Mouse (Mus musculus) forebrain, embryonic 10.5 days (tissue): ENCODE measurements around the gene Stard13. TPM values are rescaled to one million over a fixed set of nuclear protein-coding genes. Genes with fewer than 3 reads are reported as not detected.

Experiments used
- DNase-seq: peaks from one replicate; pipeline ENCODE4 v3.0.0-alpha.2; 2017; ENCODE audit warnings: low spot score; ENCODE audit errors: extremely low spot score
- H3K27ac ChIP-seq: fragments of 300-500 bp; sonication (generic); 2 replicates; pipeline ENCODE4 v1.5.1; 2016; ENCODE audit warnings: mild to moderate bottlenecking
- H3K27me3 ChIP-seq: fragments of 300-500 bp; sonication (generic); 2 replicates; pipeline ENCODE4 v1.6.1; 2016; ENCODE audit warnings: mild to moderate bottlenecking; ENCODE audit not compliant: poor library complexity, severe bottlenecking
- H3K36me3 ChIP-seq: fragments of 300-500 bp; sonication (generic); replicated peaks from 2 replicates; pipeline ENCODE4 v1.6.1; 2016; ENCODE audit warnings: mild to moderate bottlenecking, moderate library complexity
- H3K4me1 ChIP-seq: fragments of 300-500 bp; sonication (generic); 2 replicates; pipeline ENCODE4 v1.6.1; 2016
- H3K4me3 ChIP-seq: fragments of 300-500 bp; sonication (generic); 2 replicates; pipeline ENCODE4 v1.5.1; 2016; ENCODE audit warnings: mild to moderate bottlenecking, moderate library complexity
- H3K9me3 ChIP-seq: fragments of 300-500 bp; sonication (generic); 2 replicates; pipeline ENCODE4 v1.6.1; 2016; ENCODE audit warnings: mild to moderate bottlenecking, moderate library complexity
- WGBS: fragments of 180-500 bp; shearing (Covaris S2); methylation state at CpG from one replicate; pipeline ENCODE4 v1.1.7; 2016; 5-methylcytosine and 5-hydroxymethylcytosine counted together
- polyA plus RNA-seq: library from polyadenylated mRNA; unstranded; fragments of >200 nt; fragmentation: Nextera tagmentation; extraction: Ambion mirVana; gene quantifications from 2 replicates; pipeline ENCODE4 v1.2.1, GENCODE M21; 2016

The Stard13 gene
- polyA plus RNA-seq, 1 experiment from 2014 or later, result 3.7 TPM

DNA sequence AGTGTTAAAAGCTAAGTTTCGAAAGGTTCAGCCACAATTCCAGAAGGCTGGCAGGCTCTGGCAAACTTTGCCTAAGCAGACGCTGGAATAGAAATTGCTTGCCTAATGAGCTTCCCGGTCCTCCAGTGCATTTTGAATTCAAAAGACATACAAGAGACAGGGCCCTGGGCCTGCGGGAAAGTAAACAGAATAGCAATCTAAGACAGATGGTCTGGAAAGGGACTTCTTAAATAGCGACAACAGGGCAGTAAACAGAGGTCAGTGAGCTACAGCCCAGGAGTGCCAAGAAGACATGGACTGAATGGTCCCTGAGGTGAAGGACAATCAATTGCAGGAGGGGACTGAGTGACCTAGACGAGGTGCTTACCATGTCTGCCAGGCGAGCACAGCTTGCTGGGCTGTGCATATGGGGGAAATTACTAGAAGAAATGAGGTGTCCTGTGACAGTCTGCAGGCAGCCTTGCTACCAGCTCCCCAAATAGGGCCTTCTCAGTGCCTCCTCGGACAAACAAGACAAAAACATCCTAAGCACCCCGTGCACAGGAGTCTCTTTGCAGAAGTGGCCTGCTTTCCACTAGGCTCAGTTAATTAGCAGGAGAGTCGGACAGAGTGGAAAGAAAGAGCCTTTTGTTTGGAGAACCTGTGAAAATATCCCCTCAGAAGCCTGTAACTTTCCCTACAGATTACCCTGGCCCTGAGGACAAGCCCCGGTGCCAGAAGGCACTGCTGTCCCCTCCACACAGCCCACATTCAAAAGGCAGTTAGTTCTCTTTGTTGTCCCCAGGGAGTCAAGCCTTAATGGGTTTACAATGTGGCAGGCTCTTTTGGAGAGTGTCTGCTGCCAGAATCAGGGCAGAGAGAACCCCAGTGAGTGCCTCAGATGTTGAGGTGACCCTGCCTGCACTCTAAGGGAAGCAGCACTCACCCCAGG lies 90.7 kb downstream of the Stard13 start:
- 10% methylated on average over 11 of the region's 11 CpGs for WGBS
- no peak overlapping the region for H3K4me3 ChIP-seq
- H3K9me3 ChIP-seq, result no peaks in the 10 kb centered on the region
- H3K27me3 ChIP-seq, result no peaks in the 10 kb centered on the region
- no peaks in the 10 kb centered on the region for H3K36me3 ChIP-seq
- peak; percentile 48 for DNase-seq
- H3K27ac ChIP-seq, result peak overlapping the region; percentile 86
- H3K4me1 ChIP-seq, result peaks cover 29% of the 10 kb centered on the region

- WGBS, result 49% methylated on average over 5 of the region's 5 CpGs
- peaks cover 29% of the 10 kb centered on the region for H3K4me1 ChIP-seq
- H3K27me3 ChIP-seq, result no peaks in the 10 kb centered on the region
- peak overlapping the region; percentile 86 for H3K27ac ChIP-seq
- DNase-seq, result no peak
- H3K4me3 ChIP-seq, result no peak overlapping the region
- no peaks in the 10 kb centered on the region for H3K36me3 ChIP-seq
- no peaks in the 10 kb centered on the region for H3K9me3 ChIP-seq
Observed at GRCm38 (mm10) chr5:151142241-151142640, 91.4 kb downstream of the Stard13 start.

GRCm38 (mm10) chr5:151137901-151138300 lies 95.7 kb downstream of the Stard13 start:
- no peak for DNase-seq
- Histone ChIP-seq H3K36me3 (no peaks in the 10 kb centered on the region), H3K9me3 (no peaks in the 10 kb centered on the region), H3K27ac (no peak overlapping the region), H3K4me1 (peaks cover 15% of the 10 kb centered on the region), H3K4me3 (no peak overlapping the region), H3K27me3 (no peaks in the 10 kb centered on the region)
- 92% methylated on average over 5 of the region's 5 CpGs for WGBS

DNA sequence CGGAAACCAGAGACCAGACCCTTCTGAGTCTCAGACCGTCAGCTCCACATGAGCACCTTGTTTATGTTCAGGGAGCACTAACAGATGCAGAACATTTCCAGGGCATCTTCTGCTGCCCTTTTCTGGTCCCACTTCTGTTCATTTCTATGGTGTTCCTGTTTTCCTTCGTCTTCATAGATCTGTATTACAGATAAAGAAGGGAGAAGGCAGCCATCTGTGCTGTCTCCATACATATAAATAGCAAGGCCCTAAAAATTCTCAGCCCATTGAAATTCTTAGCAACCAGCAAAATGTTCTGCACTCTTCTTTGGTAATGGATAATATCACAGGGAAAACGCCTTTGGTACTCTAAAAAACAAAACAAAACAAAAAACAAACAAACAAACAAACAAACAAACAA lies 96.3 kb downstream of the Stard13 start:
- H3K4me3 ChIP-seq, result no peak overlapping the region
- DNase-seq, result no peak
- no peak overlapping the region for H3K27ac ChIP-seq
- 88% methylated on average over 4 of the region's 4 CpGs for WGBS
- peaks cover 9% of the 10 kb centered on the region for H3K4me1 ChIP-seq
- no peaks in the 10 kb centered on the region for H3K9me3 ChIP-seq
- H3K36me3 ChIP-seq, result no peaks in the 10 kb centered on the region
- H3K27me3 ChIP-seq, result no peaks in the 10 kb centered on the region

GRCm38 (mm10) chr5:151135965-151136364 lies 97.7 kb downstream of the Stard13 start:
- no peaks in the 10 kb centered on the region for H3K27me3 ChIP-seq
- no peak overlapping the region for H3K4me3 ChIP-seq
- H3K4me1 ChIP-seq, result no peaks in the 10 kb centered on the region
- no peak for DNase-seq
- no peaks in the 10 kb centered on the region for H3K9me3 ChIP-seq
- 80% methylated on average over 6 of the region's 6 CpGs for WGBS
- H3K36me3 ChIP-seq, result no peaks in the 10 kb centered on the region
- no peak overlapping the region for H3K27ac ChIP-seq

DNA sequence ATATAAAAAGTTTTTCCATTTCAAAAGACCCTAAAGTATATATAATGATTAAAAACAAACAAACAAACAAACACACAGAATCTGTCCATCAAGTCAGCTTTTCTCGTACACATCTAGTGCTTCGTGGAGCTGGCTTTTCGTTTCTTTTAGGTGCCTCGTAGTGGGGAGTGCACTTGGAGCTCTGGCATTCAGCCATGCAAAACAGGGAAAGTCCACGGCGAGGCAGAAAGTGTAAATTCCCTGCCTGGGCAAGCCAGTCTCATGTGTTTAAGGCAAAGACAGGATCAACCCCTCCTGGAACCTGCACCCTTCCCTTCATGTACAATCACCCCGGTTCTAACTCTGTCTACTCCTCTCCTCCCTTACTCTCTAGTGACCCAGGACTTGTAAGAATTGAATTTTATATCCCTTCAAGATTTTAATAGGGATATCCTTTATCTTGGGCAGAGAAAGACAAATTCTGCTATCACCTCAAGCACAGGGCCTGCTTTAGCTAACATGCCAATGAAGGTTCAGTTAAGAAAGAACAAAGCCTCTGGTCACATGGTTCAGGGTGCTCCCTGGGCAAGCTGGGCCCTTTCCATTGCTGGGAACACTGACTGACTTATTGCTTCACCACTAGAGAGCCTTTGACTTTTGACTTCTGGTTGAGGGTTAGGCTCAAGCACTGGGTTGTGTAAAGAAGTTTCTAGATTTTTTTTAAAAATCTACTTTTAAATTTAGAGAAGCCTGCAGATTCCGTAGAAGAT lies 98.4 kb downstream of the Stard13 start:
- Histone ChIP-seq H3K4me1 (no peaks in the 10 kb centered on the region), H3K27me3 (no peaks in the 10 kb centered on the region), H3K9me3 (no peaks in the 10 kb centered on the region), H3K36me3 (no peaks in the 10 kb centered on the region), H3K4me3 (no peak overlapping the region), H3K27ac (no peak overlapping the region)
- no peak for DNase-seq
- 92% methylated on average over 8 of the region's 8 CpGs for WGBS

GRCm38 (mm10) chr5:151134202-151134601 lies 99.4 kb downstream of the Stard13 start:
- no peak overlapping the region for H3K4me3 ChIP-seq
- H3K27ac ChIP-seq, result no peak overlapping the region
- no peaks in the 10 kb centered on the region for H3K4me1 ChIP-seq
- H3K36me3 ChIP-seq, result no peaks in the 10 kb centered on the region
- DNase-seq, result no peak
- 92% methylated on average over 4 of the region's 4 CpGs for WGBS
- H3K9me3 ChIP-seq, result no peaks in the 10 kb centered on the region
- H3K27me3 ChIP-seq, result no peaks in the 10 kb centered on the region

DNA sequence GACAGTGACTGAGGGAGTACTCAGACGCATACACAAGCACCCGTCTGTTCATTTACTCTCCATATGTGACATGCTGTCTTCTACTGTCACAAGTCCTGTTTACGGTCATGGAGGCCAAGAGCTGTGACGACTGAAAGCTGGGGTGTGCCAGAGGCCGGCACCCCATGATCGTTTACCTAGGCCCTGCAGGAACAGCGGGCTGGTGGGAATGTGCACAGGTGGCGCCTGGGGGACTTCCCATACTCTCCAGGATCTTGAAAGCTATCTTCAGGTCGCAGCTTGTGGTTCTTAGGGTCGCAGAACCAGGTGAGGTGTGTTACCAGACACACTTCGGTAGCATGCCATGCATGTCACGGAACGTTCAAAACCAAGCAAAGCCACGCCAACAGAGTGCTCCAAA lies 99.9 kb downstream of the Stard13 start:
- 94% methylated on average over 14 of the region's 14 CpGs for WGBS
- Histone ChIP-seq H3K4me1 (no peaks in the 10 kb centered on the region), H3K27me3 (no peaks in the 10 kb centered on the region), H3K4me3 (no peak overlapping the region), H3K9me3 (no peaks in the 10 kb centered on the region), H3K36me3 (no peaks in the 10 kb centered on the region), H3K27ac (no peak overlapping the region)
- no peak for DNase-seq

DNA sequence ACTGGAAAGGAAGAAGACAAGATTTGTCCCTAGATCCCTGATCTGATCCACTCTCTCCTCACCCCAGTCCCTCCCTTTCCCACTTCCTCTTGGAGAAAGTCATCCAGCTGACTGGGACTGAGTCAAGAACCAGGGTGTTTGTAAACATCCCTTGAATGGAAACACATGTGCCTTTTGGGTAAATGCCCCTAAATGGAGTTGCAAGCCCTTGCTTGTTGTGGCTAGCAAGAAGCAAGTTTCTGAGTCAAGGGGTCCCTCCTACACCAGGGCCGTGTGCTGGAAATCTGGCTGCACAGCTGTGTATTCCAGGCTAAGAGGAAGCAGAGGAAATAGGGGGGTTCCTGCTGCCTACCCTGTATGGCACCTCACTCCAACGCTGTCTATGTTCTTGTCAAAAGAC lies 103.9 kb downstream of the Stard13 start:
- Histone ChIP-seq H3K4me1 (peaks cover 4% of the 10 kb centered on the region; the same call in 1 of the 2 replicates), H3K4me3 (no peak overlapping the region), H3K9me3 (no peaks in the 10 kb centered on the region), H3K27me3 (no peaks in the 10 kb centered on the region), H3K27ac (no peak overlapping the region), H3K36me3 (no peaks in the 10 kb centered on the region)
- no peak for DNase-seq
- WGBS, result 66% methylated on average over 2 of the region's 2 CpGs

DNA sequence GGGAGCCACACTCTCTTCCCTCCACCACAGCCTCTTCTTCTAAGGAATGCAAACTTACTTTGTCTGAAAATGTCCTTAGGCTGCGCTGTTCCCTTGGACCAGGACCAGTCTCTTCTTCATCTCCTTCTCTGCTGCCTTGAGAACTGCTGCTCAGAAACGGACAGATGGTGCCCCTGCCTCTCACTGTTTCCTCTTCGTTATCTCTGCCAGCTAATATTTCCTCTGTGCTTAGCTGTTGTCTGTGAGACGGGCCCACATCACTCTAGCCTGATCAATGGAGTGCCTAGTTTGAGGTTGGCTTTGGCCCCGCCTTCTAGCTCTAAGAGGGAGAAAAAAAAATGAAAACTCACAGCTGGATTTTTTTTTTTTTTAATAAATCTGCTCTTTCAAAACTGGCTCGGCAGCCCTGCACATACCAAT lies 106.3 kb downstream of the Stard13 start:
- Histone ChIP-seq H3K4me3 (no peak overlapping the region), H3K27me3 (no peaks in the 10 kb centered on the region), H3K36me3 (no peaks in the 10 kb centered on the region), H3K27ac (peak overlapping the region; percentile 2; the same call in 1 of the 2 replicates), H3K9me3 (no peaks in the 10 kb centered on the region), H3K4me1 (peaks cover 4% of the 10 kb centered on the region; the same call in 1 of the 2 replicates)
- DNase-seq, result no peak
- 72% methylated on average over 6 of the region's 6 CpGs for WGBS

DNA sequence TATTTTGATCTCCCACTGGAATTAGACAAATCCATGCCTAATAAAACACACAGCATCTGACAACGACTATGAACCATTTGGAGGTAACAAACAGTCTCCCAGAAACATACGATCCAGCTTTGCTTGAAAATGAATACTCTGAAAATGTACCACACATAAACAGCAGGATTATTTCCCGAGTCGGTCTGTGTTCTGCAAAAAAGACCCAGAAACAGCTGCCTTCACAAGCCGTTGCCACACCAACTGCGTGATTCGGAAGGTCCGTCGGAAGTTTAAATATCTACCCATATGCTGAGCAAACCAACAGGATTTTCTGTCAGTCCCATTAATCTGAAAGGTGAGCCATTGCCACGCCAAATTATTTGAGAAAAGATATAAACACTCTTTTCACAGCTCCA lies 107.0 kb downstream of the Stard13 start:
- Histone ChIP-seq H3K4me1 (peaks cover 4% of the 10 kb centered on the region; the same call in 1 of the 2 replicates), H3K27me3 (no peaks in the 10 kb centered on the region), H3K27ac (no peak overlapping the region), H3K9me3 (no peaks in the 10 kb centered on the region), H3K36me3 (no peaks in the 10 kb centered on the region), H3K4me3 (no peak overlapping the region)
- WGBS, result 88% methylated on average over 10 of the region's 10 CpGs
- no peak for DNase-seq

DNA sequence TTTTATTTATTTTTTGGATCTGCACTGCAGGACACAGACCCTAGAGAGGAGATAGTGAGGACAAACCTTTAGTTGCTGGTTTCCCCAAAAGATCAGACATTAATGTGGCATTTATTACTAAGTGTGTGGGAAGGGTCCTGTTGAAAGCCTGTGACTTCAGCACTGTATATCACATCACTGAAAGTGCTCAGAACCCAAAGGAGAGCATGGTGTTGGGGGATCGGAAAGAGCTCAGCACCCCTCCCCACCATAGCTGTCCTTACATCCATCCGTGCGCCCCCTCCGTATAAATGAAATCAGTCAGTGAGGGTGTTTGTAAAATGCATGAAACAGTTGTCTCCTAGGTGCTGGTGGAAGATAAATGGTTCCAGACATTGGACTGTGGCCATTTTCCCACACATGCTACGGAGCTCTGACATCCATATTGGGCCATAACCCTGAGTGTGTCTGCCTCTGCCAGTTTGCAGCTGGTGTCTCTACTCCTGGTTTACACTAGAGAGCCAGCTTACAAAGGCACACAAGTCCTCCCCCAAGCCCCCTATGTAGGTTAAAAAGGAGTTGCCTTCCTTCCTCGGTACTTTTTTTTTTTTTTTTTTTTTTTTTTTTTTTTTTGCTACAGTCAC lies 107.5 kb downstream of the Stard13 start:
- Histone ChIP-seq H3K4me3 (no peak overlapping the region), H3K27ac (no peak overlapping the region), H3K36me3 (no peaks in the 10 kb centered on the region), H3K4me1 (peaks cover 4% of the 10 kb centered on the region; the same call in 1 of the 2 replicates), H3K9me3 (no peaks in the 10 kb centered on the region), H3K27me3 (no peaks in the 10 kb centered on the region)
- WGBS, result 69% methylated on average over 6 of the region's 6 CpGs
- no peak for DNase-seq
